Mouse (Mus musculus) liver, adult 2 months (tissue): ENCODE measurements around the gene Hist1h2ab.

Source experiments
- CTCF ChIP-seq: fragments of 200-500 bp; IDR thresholded peaks from 2 replicates; pipeline ENCODE4 v1.5.1; 2011; ENCODE audit warnings: low read depth, low read length, control low read depth
- POLR2A ChIP-seq: fragments of 200-500 bp; IDR thresholded peaks from 2 replicates; pipeline ENCODE4 v1.6.1; 2011; ENCODE audit warnings: low read length, control low read depth; ENCODE audit not compliant: insufficient read depth; ENCODE audit errors: extremely low read depth

DNA sequence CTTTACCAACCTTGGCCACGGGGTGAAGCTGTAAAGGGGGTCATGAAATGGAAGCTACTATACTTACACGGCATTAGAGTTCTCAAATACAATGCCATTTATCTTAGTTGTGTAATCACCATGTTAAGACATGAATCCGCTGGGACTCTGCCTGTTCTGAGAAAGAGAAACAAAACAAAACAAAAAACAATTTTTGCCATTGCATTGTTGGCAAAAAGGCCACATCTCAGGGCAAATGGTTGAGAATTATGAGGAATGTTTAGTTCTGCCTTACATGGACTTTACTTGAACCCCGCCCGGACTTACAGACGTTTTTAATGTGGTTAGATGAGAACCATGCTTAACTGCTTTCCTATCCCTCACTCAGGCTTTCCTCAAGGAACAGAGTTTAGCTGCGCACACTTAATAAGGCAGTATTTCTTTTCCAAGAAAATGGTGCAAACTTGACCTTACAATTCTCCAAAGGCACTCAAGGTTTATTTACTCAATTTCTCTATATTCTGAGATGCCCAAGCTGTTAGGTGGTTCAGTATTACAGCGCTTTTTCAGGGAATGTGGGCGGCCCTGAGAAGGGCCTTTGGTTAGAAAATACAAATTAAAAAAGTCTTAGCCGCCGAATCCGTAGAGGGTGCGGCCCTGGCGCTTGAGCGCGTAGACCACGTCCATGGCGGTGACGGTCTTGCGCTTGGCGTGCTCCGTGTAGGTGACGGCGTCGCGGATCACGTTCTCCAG lies 9.5 kb downstream of the Hist1h2ab start:
- TF ChIP-seq CTCF (no peak), POLR2A (no peak)
